Mouse (Mus musculus) T-helper 17 cell (primary cell): ENCODE measurements around the gene Zfp592.

Experiments
- in situ Hi-C, 2 experiments: fragments of 300-600 bp; cut with MboI, MseI; formaldehyde crosslinking; loops; 1 replicate in 1 of 2; 2 replicates in 1 of 2; pipeline ENCODE4 v1.15.1; 2025; ENCODE audit warnings: high pct_unique_total_duplicates in 2 of 2

Zfp592 gene

DNA sequence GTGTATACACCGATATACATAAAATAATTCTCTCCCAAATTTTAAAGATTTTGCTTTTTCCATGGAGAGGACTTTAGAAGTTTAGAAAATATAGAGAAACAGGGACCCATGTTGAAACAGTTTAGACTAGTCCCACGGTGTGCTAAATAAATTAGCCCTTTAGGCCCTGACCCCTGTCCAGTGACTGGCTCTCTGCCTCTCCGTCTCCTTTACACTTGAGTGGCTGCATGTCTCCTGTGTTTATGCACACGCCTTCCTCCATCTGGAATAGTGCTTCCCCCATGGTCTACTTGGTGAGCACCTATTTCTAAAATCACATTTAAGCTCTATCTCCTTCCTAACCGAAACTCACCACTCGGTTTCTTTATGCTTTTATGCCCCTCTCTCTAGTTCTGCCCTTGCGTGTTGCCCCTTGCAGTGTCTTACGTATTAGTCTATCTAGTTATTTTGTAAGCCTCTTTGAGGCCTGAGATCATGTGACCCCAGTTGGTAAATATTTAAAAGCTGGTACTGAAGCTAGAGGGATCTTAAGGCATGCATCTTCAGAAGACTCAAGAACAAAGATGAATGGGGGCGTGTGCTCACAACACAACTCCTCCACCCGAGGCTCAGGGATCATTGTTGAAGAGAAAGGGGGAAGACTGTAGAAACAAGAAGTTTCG lies 62.4 kb downstream of the Zfp592 start:
- in situ Hi-C loops, result loop anchor here in 1 of 2 experiments (25.0 kb wide), 1 partner anchor 169 kb away; no protein-coding TSS in a partner anchor

DNA sequence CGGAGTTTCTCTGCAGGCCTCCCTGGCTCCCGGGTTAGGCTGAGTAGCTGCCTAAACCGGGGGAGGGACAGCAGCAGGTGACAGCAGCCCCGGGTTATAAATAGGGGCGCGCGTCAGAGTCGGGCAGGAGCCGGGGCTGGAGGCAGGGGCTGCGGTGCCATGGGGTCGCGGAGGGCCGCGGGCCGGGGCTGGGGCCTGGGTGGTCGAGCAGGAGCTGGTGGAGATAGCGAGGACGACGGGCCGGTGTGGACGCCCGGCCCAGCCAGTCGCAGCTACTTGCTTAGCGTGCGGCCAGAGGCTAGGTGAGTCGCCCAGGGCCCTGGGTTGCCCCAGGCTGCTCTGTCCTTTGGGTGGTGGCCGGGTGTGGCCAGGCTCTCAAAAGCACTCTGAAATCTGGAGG lies 64.0 kb downstream of the Zfp592 start, which contains the start of gene Alpk3:
Alpk3 (plus strand) TSS at position 130 of the 400 bp plus-strand sequence.
- in situ Hi-C loops, result loop anchor here in 1 of 2 experiments (25.0 kb wide), 1 partner anchor 170 kb away; no protein-coding TSS in a partner anchor

DNA sequence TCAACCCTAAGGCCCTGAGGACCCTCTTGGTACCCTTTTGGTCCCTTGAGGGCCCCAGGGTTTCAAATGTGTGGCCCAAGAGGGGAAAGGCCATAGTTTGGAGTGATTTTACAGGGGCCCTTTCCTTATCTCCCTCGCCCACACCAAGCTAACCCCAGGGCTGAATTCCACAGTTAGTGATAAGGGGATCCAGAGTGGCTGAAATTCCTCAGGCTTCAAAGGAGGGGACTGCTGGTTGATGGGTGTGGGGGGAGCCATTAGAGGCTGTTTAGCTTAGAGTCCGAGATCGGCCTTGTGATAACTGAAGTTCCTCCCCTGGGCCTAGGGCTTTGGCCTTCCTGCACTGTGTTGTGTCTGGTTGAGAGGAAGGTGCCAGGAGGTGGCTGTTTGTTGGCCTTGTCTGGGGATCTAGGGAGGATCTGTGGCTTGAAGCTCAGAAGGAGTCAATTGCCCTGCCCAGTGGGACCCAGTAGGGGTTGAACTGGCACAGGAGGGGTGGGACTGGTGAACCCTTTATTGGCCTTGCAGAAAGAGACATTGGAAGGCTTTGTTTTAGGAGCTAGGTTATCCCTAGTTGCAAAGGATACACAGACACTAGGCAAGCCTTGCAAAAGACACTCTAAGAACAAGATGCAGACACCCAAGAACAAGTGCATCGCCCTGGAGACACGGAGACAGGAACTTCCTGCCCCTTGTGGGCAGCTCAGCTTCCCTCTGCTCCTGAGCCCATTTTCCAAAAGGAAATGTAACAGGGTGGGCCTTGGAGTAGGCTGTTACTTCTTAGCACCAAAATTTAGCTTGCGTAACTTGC lies 64.6 kb downstream of the Zfp592 start:
- in situ Hi-C loops, result loop anchor here in 1 of 2 experiments (25.0 kb wide), 1 partner anchor 171 kb away; no protein-coding TSS in a partner anchor

DNA sequence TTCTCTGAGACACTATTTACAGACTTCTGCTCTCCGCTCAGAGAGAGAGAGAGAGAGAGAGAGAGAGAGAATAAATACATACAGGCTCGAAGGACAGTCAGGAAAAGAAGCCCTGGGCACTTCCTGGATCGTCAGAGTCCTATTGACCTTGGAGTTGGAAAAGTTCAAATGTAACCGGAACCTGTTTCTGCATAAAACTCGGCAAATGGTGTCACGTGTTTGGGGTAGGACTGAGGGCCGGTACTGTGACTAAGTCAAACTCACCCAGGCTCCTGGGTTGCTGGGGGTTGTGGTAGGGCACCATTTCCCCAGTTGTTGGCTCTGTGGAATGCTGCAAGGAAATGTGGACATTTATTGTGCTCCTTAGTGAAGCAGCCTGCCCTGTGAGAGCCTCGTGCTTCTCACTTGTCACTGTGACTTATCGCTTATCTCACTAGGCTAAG lies 65.3 kb downstream of the Zfp592 start:
- in situ Hi-C loops, result loop anchor here in 1 of 2 experiments (25.0 kb wide), 1 partner anchor 171 kb away; no protein-coding TSS in a partner anchor

DNA sequence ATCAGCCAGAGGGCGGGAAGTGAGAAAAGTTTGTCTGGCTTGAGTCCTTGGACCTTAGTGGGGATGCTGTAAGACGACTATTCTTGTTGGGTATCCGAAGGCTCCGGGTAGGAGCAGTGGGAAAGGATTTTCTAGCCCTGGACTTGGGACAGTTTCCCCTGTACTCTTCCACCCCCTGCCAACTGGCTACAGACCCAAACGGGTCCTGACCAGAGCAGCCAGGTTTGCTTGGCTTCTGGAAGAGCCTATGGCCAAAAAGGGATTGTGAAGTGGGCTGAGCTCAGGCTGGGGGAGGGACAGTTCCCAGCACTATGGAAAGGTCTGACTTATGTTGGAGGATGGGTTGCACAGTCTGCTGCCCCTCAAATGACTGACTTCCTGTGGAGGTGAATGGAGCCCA lies 65.9 kb downstream of the Zfp592 start:
- in situ Hi-C loops, result loop anchor here in 1 of 2 experiments (25.0 kb wide), 1 partner anchor 172 kb away; no protein-coding TSS in a partner anchor

DNA sequence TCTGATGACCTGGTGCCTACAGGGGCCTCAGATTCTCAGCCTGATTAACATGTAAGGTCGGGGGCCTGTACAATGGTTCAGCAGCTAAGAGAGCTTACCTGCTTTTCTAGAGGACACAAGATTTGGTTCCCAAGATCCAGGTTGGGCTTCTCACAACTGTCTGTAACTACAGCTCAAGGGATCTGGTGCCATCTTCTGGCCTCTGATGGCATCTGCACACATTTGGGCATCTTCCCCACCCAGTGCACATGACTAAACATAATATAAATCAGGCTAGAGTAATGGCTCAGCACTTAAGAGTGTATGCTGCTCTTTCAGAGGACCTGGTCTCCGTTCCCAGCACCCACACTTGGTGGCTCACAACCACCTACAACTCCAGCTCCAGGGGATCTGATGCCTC lies 67.4 kb downstream of the Zfp592 start:
- in situ Hi-C loops, result loop anchor here in 1 of 2 experiments (25.0 kb wide), 1 partner anchor 174 kb away; no protein-coding TSS in a partner anchor

DNA sequence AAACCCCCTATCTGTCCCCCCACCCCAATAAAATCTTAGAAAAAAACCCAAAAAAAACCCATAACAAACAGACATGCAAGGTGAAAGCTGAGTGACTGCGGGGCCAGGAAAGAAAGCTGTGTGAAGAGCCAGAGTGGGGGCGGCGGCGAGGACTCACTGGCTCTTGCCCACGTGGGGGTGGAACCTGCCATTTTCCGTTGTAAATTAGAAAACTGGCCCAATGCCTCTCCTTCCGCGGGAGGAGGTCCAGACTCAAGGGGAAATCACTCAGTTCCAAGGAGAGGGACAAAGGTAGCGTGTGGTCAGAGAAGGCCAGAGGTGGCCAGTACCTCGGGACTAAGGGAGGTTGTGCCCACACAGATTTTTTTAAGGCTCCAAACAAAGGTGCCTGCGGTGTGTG lies 68.5 kb downstream of the Zfp592 start:
- in situ Hi-C loops, result loop anchor here in 1 of 2 experiments (25.0 kb wide), 1 partner anchor 175 kb away; no protein-coding TSS in a partner anchor

DNA sequence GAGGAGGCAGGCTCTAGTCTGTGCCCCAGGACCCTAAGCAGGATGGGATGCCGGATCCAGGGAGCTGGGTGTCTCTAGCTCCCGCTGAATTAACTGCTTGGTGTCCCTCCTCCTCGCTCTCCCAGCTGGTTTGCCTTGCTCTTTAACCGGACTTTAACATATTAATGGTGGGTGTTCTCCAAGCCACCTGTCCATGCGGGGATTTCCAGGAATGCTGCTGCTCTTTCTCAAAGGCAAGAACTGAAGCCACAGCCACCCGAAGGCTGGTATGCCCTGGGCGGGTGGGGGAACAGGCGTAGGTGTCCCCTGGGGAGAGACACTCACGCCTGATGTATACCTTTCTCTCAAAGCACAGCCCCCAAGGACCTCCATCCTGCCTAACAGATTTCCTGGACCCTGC lies 69.9 kb downstream of the Zfp592 start:
- in situ Hi-C loops, result loop anchor here in 1 of 2 experiments (25.0 kb wide), 1 partner anchor 176 kb away; no protein-coding TSS in a partner anchor

DNA sequence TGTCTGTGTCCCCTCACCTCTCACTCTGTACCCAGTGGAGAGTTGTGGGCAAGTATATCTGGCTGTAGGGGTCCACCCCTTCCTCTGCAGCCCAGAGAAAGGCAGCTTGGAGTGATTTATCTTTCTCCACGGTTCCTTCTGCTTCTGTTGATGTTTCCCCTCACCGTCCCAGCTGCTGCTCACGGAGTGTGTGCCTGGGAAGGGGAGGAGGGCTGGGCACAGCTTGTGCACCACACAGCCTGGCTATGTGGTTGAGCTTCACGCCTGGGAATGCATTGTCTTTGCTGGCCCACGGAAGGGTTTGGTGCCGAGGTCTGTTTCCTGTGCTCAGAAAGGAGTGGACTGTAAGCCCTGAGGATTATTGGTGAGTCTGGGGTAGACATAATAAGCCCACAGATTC lies 73.2 kb downstream of the Zfp592 start:
- in situ Hi-C loops, result loop anchor here in 1 of 2 experiments (25.0 kb wide), 1 partner anchor 179 kb away; no protein-coding TSS in a partner anchor

DNA sequence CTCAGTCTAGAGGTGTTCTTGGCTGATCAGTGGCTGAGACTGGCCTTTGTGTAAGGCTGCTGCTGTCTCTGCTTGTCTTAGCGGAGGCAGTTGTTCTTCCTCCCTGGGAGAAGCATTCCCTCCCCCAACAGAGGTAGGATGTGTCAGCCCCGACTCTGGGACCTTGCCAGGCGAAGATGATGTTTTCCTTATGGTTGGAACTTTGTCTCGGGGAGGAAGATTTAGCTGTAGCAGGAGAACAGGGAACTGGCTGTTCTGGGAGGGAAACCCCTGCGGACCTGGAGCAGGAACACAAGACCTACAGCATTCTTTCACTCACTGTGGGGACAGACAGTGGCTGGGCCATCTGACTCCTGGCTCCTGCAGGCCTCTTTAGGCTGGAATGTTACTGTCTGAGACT lies 79.0 kb downstream of the Zfp592 start:
- in situ Hi-C loops, result loop anchor here in 1 of 2 experiments (25.0 kb wide), 1 partner anchor 185 kb away; no protein-coding TSS in a partner anchor

DNA sequence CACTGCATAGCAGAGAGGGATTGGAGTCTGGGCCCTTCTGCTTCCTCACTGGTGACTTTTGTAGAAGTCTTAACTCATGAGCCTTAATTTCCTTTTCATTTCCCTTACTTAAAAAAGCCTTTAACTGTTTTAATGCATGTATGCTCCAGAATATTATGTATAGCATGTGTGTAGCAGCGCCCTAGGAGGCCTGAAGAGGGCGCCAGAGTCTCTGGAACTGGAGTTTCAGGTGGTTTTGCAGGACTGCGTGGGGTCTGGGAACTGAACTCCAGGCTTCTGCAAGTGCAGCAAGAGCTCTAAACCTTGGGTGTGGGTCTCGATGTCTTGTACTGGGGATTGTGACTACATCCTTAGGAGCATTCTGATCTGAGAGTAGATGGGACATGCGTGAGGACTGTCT lies 79.8 kb downstream of the Zfp592 start:
- in situ Hi-C loops, result loop anchor here in 1 of 2 experiments (25.0 kb wide), 1 partner anchor 186 kb away; no protein-coding TSS in a partner anchor

DNA sequence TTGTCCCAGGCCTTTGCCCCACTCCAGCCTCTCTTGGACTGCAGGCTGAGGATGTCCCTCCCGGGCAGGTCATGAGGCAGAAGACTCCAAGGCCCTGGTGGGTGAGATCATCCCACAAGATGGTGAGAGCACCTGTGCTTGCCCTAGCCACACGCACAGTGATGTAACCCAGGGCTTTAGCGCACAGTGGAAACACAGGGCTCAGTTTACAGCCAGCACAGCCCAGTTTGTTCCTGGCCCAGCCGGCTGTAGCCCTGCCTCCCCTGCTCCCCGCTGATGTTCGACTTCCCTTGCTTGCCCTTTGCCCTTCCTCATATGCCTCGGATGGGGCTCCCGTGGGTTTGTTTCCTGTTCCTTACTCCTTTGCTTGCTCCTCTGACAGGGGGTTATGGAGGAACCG lies 81.1 kb downstream of the Zfp592 start:
- in situ Hi-C loops, result loop anchor here in 1 of 2 experiments (25.0 kb wide), 1 partner anchor 187 kb away; no protein-coding TSS in a partner anchor

DNA sequence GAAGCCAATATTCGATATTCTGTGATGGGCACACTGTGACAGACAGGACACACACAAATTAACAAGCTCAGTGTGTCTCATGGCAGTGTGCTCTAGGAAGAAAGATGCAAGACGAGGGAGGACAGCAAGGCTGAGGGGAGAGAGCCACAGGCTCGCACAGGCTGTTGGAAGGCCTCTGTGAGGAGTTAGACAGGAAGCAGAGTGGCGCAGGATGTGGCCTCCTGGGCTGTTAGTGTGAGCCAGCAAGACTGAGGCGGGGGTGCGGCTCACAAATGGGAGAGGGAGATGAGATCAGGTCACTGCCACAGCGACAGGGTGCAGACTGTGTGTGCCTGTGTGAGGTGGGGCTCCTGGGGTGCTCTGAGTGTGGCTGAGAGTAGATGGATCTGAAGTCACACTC lies 81.8 kb downstream of the Zfp592 start:
- in situ Hi-C loops, result no loop called here

DNA sequence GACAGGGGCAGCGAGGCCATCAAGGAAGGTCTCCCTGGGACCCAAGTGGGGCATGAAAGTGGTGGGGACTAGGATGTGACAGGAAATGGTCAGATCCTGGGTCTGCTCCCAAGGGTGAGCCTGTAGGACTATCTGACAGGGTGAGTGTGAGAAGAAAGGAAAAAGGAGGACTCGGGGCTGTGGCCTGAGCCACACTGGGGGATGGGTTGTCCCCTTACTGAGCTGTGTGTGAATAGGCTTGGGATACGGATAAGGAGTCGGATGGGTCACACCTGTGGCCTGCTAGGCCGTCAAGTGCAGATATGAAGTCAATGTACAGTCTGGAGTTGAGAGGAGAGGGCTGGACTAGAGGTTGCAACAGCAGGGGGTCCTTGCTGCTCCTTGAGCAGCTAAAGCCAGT lies 82.3 kb downstream of the Zfp592 start:
- in situ Hi-C loops, result no loop called here

DNA sequence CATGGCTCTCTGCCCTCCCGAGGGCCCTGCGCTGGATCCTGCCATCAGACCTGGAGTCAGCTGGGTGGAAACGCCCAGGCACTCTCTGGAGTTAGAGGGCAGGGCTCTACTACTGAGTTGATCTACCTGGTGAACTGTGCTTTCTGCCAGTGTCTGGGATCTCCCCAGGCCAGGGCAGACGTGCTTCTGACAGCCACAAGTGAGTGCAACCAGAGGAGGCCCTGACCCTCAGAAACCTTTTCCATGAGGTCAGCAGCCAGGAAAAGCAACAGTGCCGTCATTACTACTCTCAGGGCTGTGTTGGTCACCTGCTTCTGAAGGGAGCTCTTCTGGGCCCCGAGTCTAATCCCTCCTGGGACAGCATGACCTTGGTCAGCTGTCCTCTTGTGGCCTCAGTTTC lies 83.5 kb downstream of the Zfp592 start:
- in situ Hi-C loops, result no loop called here

DNA sequence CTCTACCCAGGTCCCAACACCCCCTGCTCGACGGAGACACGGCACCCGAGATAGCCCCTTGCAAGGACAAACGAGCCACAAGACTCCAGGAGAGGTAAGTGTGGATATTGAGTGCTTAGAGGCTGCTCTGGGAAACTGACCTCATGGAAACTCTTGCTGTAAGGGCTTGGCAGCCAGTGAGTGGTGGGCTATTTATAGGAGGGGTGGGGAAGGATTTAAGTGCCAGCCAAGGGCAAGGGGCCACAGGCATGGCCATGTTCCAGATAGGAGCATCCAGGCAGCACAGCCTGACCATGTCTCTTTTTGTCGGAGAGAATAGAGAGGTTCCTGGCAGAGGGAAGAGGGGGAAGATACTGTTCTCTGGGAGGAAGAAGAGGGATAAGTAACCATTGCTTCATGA lies 85.3 kb downstream of the Zfp592 start:
- in situ Hi-C loops, result no loop called here

DNA sequence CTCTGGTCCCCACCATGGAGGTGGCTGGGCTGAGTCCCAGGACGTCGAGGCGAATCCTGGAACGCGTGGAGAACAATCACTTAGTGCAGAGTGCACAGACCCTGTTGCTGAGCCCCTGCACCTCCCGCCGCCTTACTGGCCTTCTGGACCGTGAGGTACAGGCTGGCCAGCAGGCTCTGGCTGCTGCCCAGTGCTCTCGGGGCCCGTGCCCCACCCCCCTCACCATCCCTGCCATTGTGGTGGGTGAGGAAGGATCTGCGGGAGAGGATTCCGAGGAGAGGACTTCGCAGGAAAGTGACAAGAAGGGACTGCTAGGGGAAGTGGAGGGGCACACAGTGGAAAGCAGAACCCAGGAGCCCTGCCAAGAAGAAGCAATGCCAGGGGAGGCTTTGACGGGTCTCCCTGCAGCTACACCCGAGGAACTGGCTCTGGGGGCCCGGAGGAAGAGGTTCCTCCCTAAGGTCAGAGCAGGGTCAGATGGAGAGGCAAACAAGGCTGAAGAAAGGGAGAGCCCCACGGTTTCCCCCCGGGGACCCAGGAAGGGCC lies 100.0 kb downstream of the Zfp592 start:
- in situ Hi-C loops, result no loop called here

DNA sequence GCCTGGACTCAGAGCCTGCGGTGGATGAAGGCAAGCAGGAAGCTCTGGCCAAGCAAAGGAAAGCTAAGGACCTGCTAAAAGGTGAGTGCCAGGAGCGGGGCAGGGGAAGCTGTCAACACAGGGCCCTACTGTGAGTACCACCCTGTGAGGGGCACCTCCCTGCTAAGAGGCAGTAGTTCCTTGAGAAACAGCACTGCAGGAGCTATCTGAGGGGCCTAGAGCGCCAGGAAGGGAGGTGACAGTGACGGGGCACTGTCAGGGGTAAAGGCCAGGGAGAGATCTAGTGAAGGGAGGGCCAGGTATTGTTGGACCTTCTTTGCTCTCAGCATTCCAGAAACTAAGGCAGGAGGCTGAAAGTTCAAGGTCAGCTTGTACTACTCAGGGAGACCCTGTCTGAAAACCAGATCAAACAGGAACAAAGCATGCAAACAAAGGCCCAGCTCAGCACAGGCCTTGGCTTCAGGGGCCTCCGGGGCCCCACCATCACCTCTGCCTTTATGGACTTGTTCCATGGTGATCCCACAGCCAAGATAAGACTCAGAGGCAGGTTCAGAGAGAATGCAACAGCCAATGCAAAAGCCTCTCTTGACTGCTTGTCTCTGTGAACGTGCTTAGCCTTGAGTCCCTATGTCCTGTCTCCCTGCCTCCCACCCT lies 100.8 kb downstream of the Zfp592 start:
- in situ Hi-C loops, result no loop called here
